Mouse (Mus musculus) intestine, embryonic 14.5 days (tissue): ENCODE data around the gene Tmem145. TPM values are rescaled to one million over a fixed set of nuclear protein-coding genes. Genes with fewer than 3 reads are reported as not detected.

Experiments
- ATAC-seq: fragments of 200-750 bp; cut with Nextera tagmentation; replicated peaks from 2 replicates; pipeline ENCODE4 v1.8.0; 2017; ENCODE audit warnings: low read depth, moderate number of reproducible peaks, moderate TSS enrichment, moderate library complexity; ENCODE audit not compliant: low FRiP score, low TSS enrichment
- DNase-seq: peaks from one replicate; pipeline ENCODE4 v3.0.0-alpha.2; 2018; ENCODE audit warnings: low spot score
- H3K27ac ChIP-seq: fragments of 300-500 bp; sonication (generic); 2 replicates; pipeline ENCODE4 v1.5.1; 2014; ENCODE audit warnings: low read depth, mild to moderate bottlenecking, control low read depth
- H3K27me3 ChIP-seq: fragments of 300-500 bp; sonication (generic); replicated peaks from 2 replicates; pipeline ENCODE4 v1.6.1; 2014; ENCODE audit warnings: low read length, control low read depth; ENCODE audit not compliant: control insufficient read depth, insufficient read depth
- H3K36me3 ChIP-seq: fragments of 300-500 bp; sonication (generic); 2 replicates; pipeline ENCODE4 v1.6.1; 2014; ENCODE audit warnings: low read length, control low read depth; ENCODE audit not compliant: control insufficient read depth, insufficient read depth
- H3K4me1 ChIP-seq: fragments of 300-500 bp; sonication (generic); replicated peaks from 2 replicates; pipeline ENCODE4 v1.6.1; 2014; ENCODE audit warnings: low read length, control low read depth, mixed read lengths; ENCODE audit not compliant: control insufficient read depth, insufficient read depth
- H3K4me2 ChIP-seq: fragments of 300-500 bp; sonication (generic); 2 replicates; pipeline ENCODE4 v1.6.1; 2014; ENCODE audit warnings: low read length
- H3K4me3 ChIP-seq: fragments of 300-500 bp; sonication (generic); 2 replicates; pipeline ENCODE4 v1.5.1; 2014; ENCODE audit warnings: low read depth, low read length, control low read depth, mixed read lengths
- H3K9ac ChIP-seq: fragments of 300-500 bp; sonication (generic); 2 replicates; pipeline ENCODE4 v1.6.1; 2014; ENCODE audit warnings: mild to moderate bottlenecking, low read length
- H3K9me3 ChIP-seq: fragments of 300-500 bp; sonication (generic); 2 replicates; pipeline ENCODE4 v1.6.1; 2016; ENCODE audit warnings: low read length, control low read depth; ENCODE audit not compliant: control insufficient read depth
- WGBS: fragments of 180-500 bp; shearing (Covaris S2); extraction: QIAGEN DNeasy Blood & Tissue Kit; methylation state at CpG from one replicate; pipeline ENCODE4 v1.1.7; 2014; 5-methylcytosine and 5-hydroxymethylcytosine counted together
- polyA plus RNA-seq: library from polyadenylated mRNA; unstranded; fragments of >200 nt; fragmentation: Nextera tagmentation; extraction: Ambion mirVana; gene quantifications from 2 replicates; pipeline ENCODE4 v1.2.1, GENCODE M21; 2014

Gene Tmem145
- polyA plus RNA-seq, 1 experiment from 2014 or later, result 1.6 TPM

- Histone ChIP-seq H3K4me3 (no peak overlapping the region), H3K4me1 (peaks cover 11% of the 10 kb centered on the region), H3K9me3 (no peaks in the 10 kb centered on the region), H3K27ac (no peak overlapping the region), H3K27me3 (no peaks in the 10 kb centered on the region), H3K36me3 (peaks cover 63% of the 10 kb centered on the region), H3K4me2 (no peak overlapping the region), H3K9ac (no peak overlapping the region)
- WGBS, result 92% methylated on average over 4 of the region's 4 CpGs
- DNase-seq (no peak), ATAC-seq (no peak)
Observed at GRCm38 (mm10) chr7:25294495-25294894, 11.4 kb upstream of the Tmem145 start.

- Histone ChIP-seq H3K4me2 (no peak overlapping the region), H3K27ac (no peak overlapping the region), H3K4me3 (no peak overlapping the region), H3K4me1 (peaks cover 11% of the 10 kb centered on the region), H3K36me3 (peaks cover 57% of the 10 kb centered on the region), H3K27me3 (no peaks in the 10 kb centered on the region), H3K9me3 (no peaks in the 10 kb centered on the region), H3K9ac (no peak overlapping the region)
- DNase-seq (no peak), ATAC-seq (no peak)
- WGBS, result 89% methylated on average over 12 of the region's 12 CpGs
Observed at GRCm38 (mm10) chr7:25294960-25295722, 10.8 kb upstream of the Tmem145 start.

GRCm38 (mm10) chr7:25296945-25297453, 8.9 kb upstream of the Tmem145 start:
- peak overlapping the region; percentile 79 for H3K4me3 ChIP-seq
- peak overlapping the region; percentile 73 for H3K4me2 ChIP-seq
- H3K9me3 ChIP-seq, result no peaks in the 10 kb centered on the region
- under 1% methylated on average over 21 of the region's 21 CpGs for WGBS
- peak overlapping the region; percentile 70 for H3K9ac ChIP-seq
- H3K4me1 ChIP-seq, result peaks cover 11% of the 10 kb centered on the region
- H3K27ac ChIP-seq, result peak overlapping the region; percentile 93
- H3K27me3 ChIP-seq, result no peaks in the 10 kb centered on the region
- ATAC-seq (peak; percentile 13; the same call in 1 of the 2 replicates), DNase-seq (peak; percentile 76)
- H3K36me3 ChIP-seq, result peaks cover 38% of the 10 kb centered on the region

- Histone ChIP-seq H3K9ac (peak within 1 kb of the TSS; percentile 70), H3K4me2 (peak within 1 kb of the TSS; percentile 73), H3K36me3 (peaks cover 31% of the 10 kb centered on the region), H3K27me3 (no peaks in the 10 kb centered on the region), H3K27ac (peak within 1 kb of the TSS; percentile 93), H3K4me3 (peak within 1 kb of the TSS; percentile 79), H3K9me3 (no peaks in the 10 kb centered on the region), H3K4me1 (peaks cover 11% of the 10 kb centered on the region)
- under 1% methylated on average over 52 of the region's 52 CpGs for WGBS
- DNase-seq, result peak; percentile 96
- peak; percentile 91 for ATAC-seq
Observed at GRCm38 (mm10) chr7:25297454-25298325, 8.2 kb upstream of the Tmem145 start, which contains the start of gene Pafah1b3. TSS of gene Pafah1b3 (minus strand) at chr7:25297986.

GRCm38 (mm10) chr7:25301063-25301462, 4.8 kb upstream of the Tmem145 start, which contains the start of gene Prr19:
TSS of gene Prr19 (plus strand) at chr7:25301411.
- Histone ChIP-seq H3K9ac (no peak within 1 kb of the TSS), H3K4me1 (peaks cover 12% of the 10 kb centered on the region), H3K36me3 (no peaks in the 10 kb centered on the region), H3K27me3 (no peaks in the 10 kb centered on the region), H3K4me2 (no peak within 1 kb of the TSS), H3K27ac (no peak within 1 kb of the TSS), H3K9me3 (no peaks in the 10 kb centered on the region), H3K4me3 (no peak within 1 kb of the TSS)
- DNase-seq (no peak), ATAC-seq (no peak)
- 45% methylated on average over 19 of the region's 19 CpGs for WGBS

GRCm38 (mm10) chr7:25303003-25303684, 2.8 kb upstream of the Tmem145 start:
- Histone ChIP-seq H3K36me3 (no peaks in the 10 kb centered on the region), H3K27me3 (peaks cover 7% of the 10 kb centered on the region; the same call in 1 of the 2 replicates), H3K4me2 (no peak overlapping the region), H3K4me3 (no peak overlapping the region), H3K27ac (no peak overlapping the region), H3K9me3 (no peaks in the 10 kb centered on the region), H3K4me1 (0 out of 2 replicates have a peak, but pooled peaks cover 3% of the 10 kb centered on the region), H3K9ac (no peak overlapping the region)
- WGBS, result 59% methylated on average over 9 of the region's 9 CpGs
- ATAC-seq (no peak), DNase-seq (no peak)

GRCm38 (mm10) chr7:25303685-25304006, 2.3 kb upstream of the Tmem145 start:
- ATAC-seq (no peak), DNase-seq (no peak)
- Histone ChIP-seq H3K27me3 (peaks cover 7% of the 10 kb centered on the region; the same call in 1 of the 2 replicates), H3K4me1 (0 out of 2 replicates have a peak, but pooled peaks cover 3% of the 10 kb centered on the region), H3K9me3 (no peaks in the 10 kb centered on the region), H3K4me2 (no peak overlapping the region), H3K36me3 (no peaks in the 10 kb centered on the region), H3K4me3 (no peak overlapping the region), H3K9ac (no peak overlapping the region), H3K27ac (no peak overlapping the region)
- 52% methylated on average over 3 of the region's 3 CpGs for WGBS

- 0 out of 2 replicates have a peak, but pooled peaks cover 3% of the 10 kb centered on the region for H3K4me1 ChIP-seq
- no peaks in the 10 kb centered on the region for H3K9me3 ChIP-seq
- ATAC-seq (no peak), DNase-seq (no peak)
- H3K9ac ChIP-seq, result no peak overlapping the region
- peaks cover 12% of the 10 kb centered on the region; the same call in 1 of the 2 replicates for H3K27me3 ChIP-seq
- peak overlapping the region; percentile 47 for H3K4me3 ChIP-seq
- peak overlapping the region; percentile 95 for H3K4me2 ChIP-seq
- H3K27ac ChIP-seq, result no peak overlapping the region
- WGBS, result 0% methylated on average over 2 of the region's 2 CpGs
- no peaks in the 10 kb centered on the region for H3K36me3 ChIP-seq
Observed at GRCm38 (mm10) chr7:25305481-25305880, 425 bp upstream of the Tmem145 start.
